ENCODE assay signal across 27 mouse cellular contexts in the genomic region with DNA sequence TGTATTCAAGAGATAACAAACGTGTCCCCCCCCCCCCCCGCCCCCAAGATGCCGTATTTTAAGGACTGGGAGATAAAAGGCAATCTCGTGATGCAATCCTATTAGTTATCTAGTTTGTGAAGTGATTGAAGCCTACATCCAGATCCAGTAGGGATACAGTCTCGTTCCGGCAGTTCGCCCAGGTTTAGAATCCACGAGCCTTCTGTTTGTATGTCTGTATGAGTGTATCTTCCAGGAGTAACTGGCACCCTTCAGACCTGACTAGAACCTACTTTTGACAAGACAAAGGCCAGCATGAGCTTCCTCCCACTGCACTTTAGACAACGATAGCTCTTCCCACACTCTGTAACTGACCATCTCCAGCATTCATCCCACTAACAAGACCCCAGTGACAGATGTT. TPM values are rescaled to one million over a fixed set of nuclear protein-coding genes. Genes with fewer than 3 reads are reported as not detected.
"Had no signal": no experiment of that assay in that cellular context is flagged by ENCODE, and none has a peak within 500 bp of the region (broad histone marks: within the 10 kb centered on the region; RNA-seq: fewer than 3 reads in every experiment).

No protein-coding gene starts in this region.

- H3K9ac ChIP-seq: embryonic facial prominence, embryonic 12.5 days; embryonic facial prominence, embryonic 13.5 days; embryonic facial prominence, embryonic 15.5 days; forebrain, embryonic 12.5 days; forebrain, embryonic 13.5 days; forebrain, embryonic 15.5 days; forebrain, postnatal 0 days had no signal

- H3K4me1 ChIP-seq: forebrain, embryonic 10.5 days; forebrain, embryonic 12.5 days; forebrain, embryonic 13.5 days; forebrain, embryonic 15.5 days had no signal

- H3K27ac ChIP-seq: embryonic facial prominence, embryonic 10.5 days; embryonic facial prominence, embryonic 12.5 days; embryonic facial prominence, embryonic 13.5 days; embryonic facial prominence, embryonic 15.5 days; forebrain, embryonic 10.5 days; forebrain, embryonic 12.5 days; forebrain, embryonic 13.5 days; forebrain, embryonic 15.5 days; gastrocnemius, adult 2 months had no signal

- H3K4me3 ChIP-seq: embryonic facial prominence, embryonic 10.5 days; embryonic facial prominence, embryonic 12.5 days; embryonic facial prominence, embryonic 13.5 days; embryonic facial prominence, embryonic 15.5 days; erythroblast, embryonic 14.5 days; forebrain, embryonic 10.5 days; forebrain, embryonic 12.5 days; forebrain, embryonic 13.5 days; forebrain, embryonic 15.5 days; gastrocnemius, adult 2 months had no signal

- H3K4me2 ChIP-seq: embryonic facial prominence, embryonic 12.5 days; embryonic facial prominence, embryonic 13.5 days; embryonic facial prominence, embryonic 15.5 days; forebrain, embryonic 12.5 days; forebrain, embryonic 13.5 days; forebrain, embryonic 15.5 days had no signal

- H3K36me3 ChIP-seq: embryonic facial prominence, embryonic 15.5 days; forebrain, embryonic 10.5 days; forebrain, embryonic 12.5 days; forebrain, embryonic 15.5 days had no signal

- H3K9me3 ChIP-seq: embryonic facial prominence, embryonic 10.5 days; embryonic facial prominence, embryonic 12.5 days; embryonic facial prominence, embryonic 13.5 days; embryonic facial prominence, embryonic 15.5 days; forebrain, embryonic 10.5 days; forebrain, embryonic 12.5 days; forebrain, embryonic 13.5 days; forebrain, embryonic 15.5 days had no signal

- ATAC-seq: forebrain, embryonic 13.5 days; forebrain, embryonic 14.5 days; forebrain, embryonic 15.5 days; forebrain, embryonic 16.5 days; forebrain, postnatal 0 days had no signal

- H3K27me3 ChIP-seq: embryonic facial prominence, embryonic 12.5 days; embryonic facial prominence, embryonic 13.5 days; embryonic facial prominence, embryonic 15.5 days; forebrain, embryonic 12.5 days; forebrain, embryonic 13.5 days; forebrain, embryonic 15.5 days had no signal

- DNase-seq: cerebellum, adult 18-20 months; cerebellum, adult 2 months; cerebellum, adult 8-10 months; cerebellum, adult 9-10 months; cerebellum, adult 9-11 months; cerebellum, postnatal 25 days; cerebellum, postnatal 36 days; embryo, embryonic 11 days; forebrain, postnatal 0 days; gastrocnemius, adult 2 months; gastrocnemius, postnatal 10 days; gastrocnemius, postnatal 14 days; gastrocnemius, postnatal 25 days; gastrocnemius, postnatal 36 days had no signal

RNA-seq across cellular contexts. Expression of a gene that starts 14.1 kb away (rescaled TPM):
- total RNA-seq: common myeloid progenitor, adult 5-6 weeks; granulocyte monocyte progenitor cell, adult 5-6 weeks had no signal
- polyA plus RNA-seq: erythroblast, embryonic 14.5 days had no signal
